ENCODE assay signal across 8 mouse cellular contexts in the genomic region with DNA sequence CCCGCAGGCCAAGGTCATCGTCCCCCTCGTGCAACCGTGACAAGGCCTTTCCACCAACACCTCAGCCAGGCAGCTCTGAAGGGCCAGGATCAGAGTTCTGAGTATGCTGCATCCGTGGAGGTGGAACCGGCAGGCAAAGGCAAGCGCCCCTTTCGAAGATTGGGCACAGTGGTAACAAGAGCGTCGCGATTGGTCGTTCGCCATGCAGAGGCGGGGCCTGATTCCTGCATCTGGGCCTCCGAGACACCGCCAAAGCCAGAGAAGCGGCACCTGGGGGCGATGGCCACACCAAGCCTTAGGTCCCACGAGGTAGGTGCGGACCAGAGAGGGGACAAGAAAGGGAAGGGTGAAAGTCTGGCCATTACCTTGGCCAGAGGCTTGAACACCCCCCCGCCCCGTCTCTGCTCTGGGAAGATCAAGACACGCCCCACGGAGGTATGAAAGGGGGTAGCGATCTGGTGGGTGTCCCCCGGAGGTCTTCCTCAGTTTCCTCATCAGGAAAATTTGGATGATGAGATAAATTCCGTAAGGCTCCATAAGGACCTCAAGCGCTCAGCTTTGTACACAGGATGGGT. TPM values are rescaled to one million over a fixed set of nuclear protein-coding genes. Genes with fewer than 3 reads are reported as not detected.
DNase-seq lines count a peak whose midpoint lies in the region; ATAC-seq and TF ChIP-seq lines count a peak whose summit lies in the region.

9430097D07Rik (minus strand) TSS at position 99 of the 575 bp plus-strand sequence.

- peak within 1 kb of the TSS; percentile 37 for H3K4me3 ChIP-seq in lung, embryonic 16.5 days (ENCODE audit: low read length)
- H3K4me3 ChIP-seq in forebrain, embryonic 16.5 days (replicated peaks; ENCODE audit: low read length), result peak within 1 kb of the TSS; percentile 59
- H3K4me3 ChIP-seq in midbrain, embryonic 13.5 days (replicated peaks), result peak within 1 kb of the TSS; percentile 54
- 0 out of 2 replicates have a peak within 1 kb of the TSS, but pooled peaks have one; percentile 12 for H3K4me3 ChIP-seq in thymus, adult 2 months (ENCODE audit: control insufficient read depth, insufficient read depth, low read length)

- DNase-seq in lung, postnatal 36 days, result no peak
- peak; percentile 83 for DNase-seq in cerebellum, adult 9-10 months
- peak; percentile 61 for DNase-seq in left cerebral cortex, adult 11 months (ENCODE audit: low spot score)
- DNase-seq in thymus, adult 2 months, result peak; percentile 54

- no peak for TF ChIP-seq POLR2A in thymus, adult 2 months (IDR thresholded peaks at IDR 0.05; ENCODE audit: control insufficient read depth, extremely low read depth, insufficient read depth, low read length, poor library complexity)

- no peak for TF ChIP-seq CTCF in thymus, adult 2 months (IDR thresholded peaks at IDR 0.05; ENCODE audit: borderline replicate concordance, control insufficient read depth, extremely low read depth, insufficient read depth, low read length, poor library complexity)

- WGBS in lung, embryonic 16.5 days, result 9% methylated on average over 28 of the region's 28 CpGs
- WGBS in forebrain, embryonic 16.5 days, result 3% methylated on average over 28 of the region's 28 CpGs
- WGBS in midbrain, embryonic 13.5 days, result 7% methylated on average over 28 of the region's 28 CpGs
- 26% methylated on average over 28 of the region's 28 CpGs for WGBS in thymus, adult 2 months

- no peaks in the 10 kb centered on the region for H3K9me3 ChIP-seq in lung, embryonic 16.5 days (ENCODE audit: control insufficient read depth, low read length)
- H3K9me3 ChIP-seq in forebrain, embryonic 16.5 days (ENCODE audit: control insufficient read depth, low read length), result no peaks in the 10 kb centered on the region
- H3K9me3 ChIP-seq in midbrain, embryonic 13.5 days, result no peaks in the 10 kb centered on the region

- H3K4me1 ChIP-seq in lung, embryonic 16.5 days (replicated peaks; ENCODE audit: control insufficient read depth, insufficient read depth, low read length), result peaks cover 18% of the 10 kb centered on the region
- H3K4me1 ChIP-seq in forebrain, embryonic 16.5 days (replicated peaks; ENCODE audit: control insufficient read depth, insufficient read depth, low read length), result peaks cover 19% of the 10 kb centered on the region
- H3K4me1 ChIP-seq in midbrain, embryonic 13.5 days (replicated peaks), result peaks cover 30% of the 10 kb centered on the region
- peaks cover 16% of the 10 kb centered on the region for H3K4me1 ChIP-seq in thymus, adult 2 months (replicated peaks; ENCODE audit: control insufficient read depth, insufficient read depth, low read length)

- H3K27me3 ChIP-seq in lung, embryonic 16.5 days (ENCODE audit: control insufficient read depth, insufficient read depth, low read depth, low read length), result peaks cover 28% of the 10 kb centered on the region
- peaks cover 8% of the 10 kb centered on the region; the same call in 1 of the 2 replicates for H3K27me3 ChIP-seq in forebrain, embryonic 16.5 days (replicated peaks; ENCODE audit: control insufficient read depth, insufficient read depth, low read length)
- H3K27me3 ChIP-seq in midbrain, embryonic 13.5 days, result peaks cover 43% of the 10 kb centered on the region
- no peaks in the 10 kb centered on the region for H3K27me3 ChIP-seq in thymus, adult 2 months (ENCODE audit: control insufficient read depth, insufficient read depth, low read length)

- H3K4me2 ChIP-seq in lung, embryonic 16.5 days (ENCODE audit: low read depth, low read length), result peak within 1 kb of the TSS; percentile 74
- peak within 1 kb of the TSS; percentile 99 for H3K4me2 ChIP-seq in forebrain, embryonic 16.5 days (ENCODE audit: low read length)
- peak within 1 kb of the TSS; percentile 98 for H3K4me2 ChIP-seq in midbrain, embryonic 13.5 days (replicated peaks)

- peak within 1 kb of the TSS; percentile 47 for H3K9ac ChIP-seq in lung, embryonic 16.5 days (ENCODE audit: low read length)
- H3K9ac ChIP-seq in forebrain, embryonic 16.5 days (replicated peaks; ENCODE audit: low read depth, low read length), result peak within 1 kb of the TSS; percentile 63
- peak within 1 kb of the TSS; percentile 73 for H3K9ac ChIP-seq in midbrain, embryonic 13.5 days (replicated peaks)

- H3K36me3 ChIP-seq in lung, embryonic 16.5 days (ENCODE audit: control insufficient read depth, insufficient read depth, low read length), result peaks cover 5% of the 10 kb centered on the region
- no peaks in the 10 kb centered on the region for H3K36me3 ChIP-seq in forebrain, embryonic 16.5 days (ENCODE audit: control insufficient read depth, insufficient read depth)
- peaks cover 10% of the 10 kb centered on the region for H3K36me3 ChIP-seq in midbrain, embryonic 13.5 days
- H3K36me3 ChIP-seq in thymus, adult 2 months (ENCODE audit: control insufficient read depth, insufficient read depth, low read length), result no peaks in the 10 kb centered on the region

- H3K27ac ChIP-seq in lung, embryonic 16.5 days (ENCODE audit: low read length), result no peak within 1 kb of the TSS
- no peak within 1 kb of the TSS for H3K27ac ChIP-seq in forebrain, embryonic 16.5 days (ENCODE audit: low read length)
- H3K27ac ChIP-seq in midbrain, embryonic 13.5 days, result no peak within 1 kb of the TSS
- no peak within 1 kb of the TSS for H3K27ac ChIP-seq in thymus, adult 2 months (ENCODE audit: control insufficient read depth, insufficient read depth, low read length)

- no peak; the same call in 1 of the 2 replicates for ATAC-seq in lung, embryonic 16.5 days (ENCODE audit: low read depth)
- peak; percentile 82 for ATAC-seq in forebrain, embryonic 16.5 days
- peak; percentile 68 for ATAC-seq in midbrain, embryonic 13.5 days
- no peak for ATAC-seq in monocyte, adult 5-6 weeks (replicated peaks; ENCODE audit: insufficient number of reproducible peaks, low FRiP score, low TSS enrichment, poor library complexity, severe bottlenecking)

RNA-seq across cellular contexts. Expression of gene 9430097D07Rik, which starts in this region (rescaled TPM):
- polyA plus RNA-seq in lung, embryonic 16.5 days (2015; fragmentation: Nextera tagmentation; extraction: Ambion mirVana), result not detected in 2 replicates
- polyA plus RNA-seq in forebrain, embryonic 16.5 days (2015; fragmentation: Nextera tagmentation; extraction: Ambion mirVana), result 0.42 and 0.60 TPM in 2 replicates
- 0.34 and 0.55 TPM in 2 replicates for polyA plus RNA-seq in midbrain, embryonic 13.5 days (2015; fragmentation: Nextera tagmentation; extraction: Ambion mirVana)
- not detected in 2 replicates for polyA plus RNA-seq in thymus, adult 2 months (2012; rRNA removed)
- total RNA-seq in monocyte, adult 5-6 weeks (2017), result not detected in 3 replicates

Comparison
In these comparisons a context has a peak if more than half of its experiments do, and no peak if none do; other contexts are left out.
1. Peak in ATAC-seq, H3K4me3 ChIP-seq, H3K9ac ChIP-seq and H3K4me2 ChIP-seq in forebrain, embryonic 16.5 days; RNA of the gene not detected or under 1 TPM.
2. Peak in ATAC-seq, H3K4me3 ChIP-seq, H3K9ac ChIP-seq and H3K4me2 ChIP-seq in midbrain, embryonic 13.5 days; RNA of the gene not detected or under 1 TPM.
3. Peak in DNase-seq and H3K4me3 ChIP-seq in thymus, adult 2 months; RNA of the gene not detected or under 1 TPM.